9 mouse cellular contexts compared by ENCODE assay signal in the genomic region with DNA sequence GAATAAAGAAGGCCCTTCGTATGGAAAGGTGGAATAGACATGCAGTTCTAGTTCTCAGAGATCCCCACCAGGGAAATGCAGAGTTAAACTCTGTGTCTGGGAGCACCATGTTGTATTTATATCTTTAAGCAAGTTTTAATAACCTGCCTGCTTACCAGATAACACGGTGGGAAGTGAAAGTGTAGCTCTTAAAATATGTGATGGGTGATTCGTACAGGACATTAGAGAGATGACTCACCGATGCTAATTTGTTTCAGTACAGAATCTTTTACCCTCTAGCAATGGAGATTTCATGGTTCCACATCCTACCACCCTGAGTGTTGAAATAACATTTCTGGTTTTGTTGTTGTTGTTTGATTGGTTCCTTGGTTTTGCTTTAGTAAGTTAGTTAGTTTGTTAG. TPM values are rescaled to one million over a fixed set of nuclear protein-coding genes. Genes with fewer than 3 reads are reported as not detected.
A peak's percentile ranks its signal among the peaks of the same experiment; 100 is the strongest.
DNase-seq lines count a peak whose midpoint lies in the region; ATAC-seq and TF ChIP-seq lines count a peak whose summit lies in the region.
"Had no signal": no experiment of that assay in that cellular context is flagged by ENCODE, and none has a peak within 500 bp of the region (broad histone marks: within the 10 kb centered on the region; RNA-seq: fewer than 3 reads in every experiment).

No protein-coding gene starts in this region.

- intact Hi-C loops in heart, adult 2 months (cut with DNase I): loop anchor here (2.0 kb wide), 1 partner anchor 16 kb away; no protein-coding TSS in a partner anchor

- H3K36me3 ChIP-seq in heart, adult 2 months (ENCODE audit: control insufficient read depth, insufficient read depth, low read length): peaks cover 45% of the 10 kb centered on the region
- peaks cover 23% of the 10 kb centered on the region for H3K36me3 ChIP-seq in hindbrain, embryonic 14.5 days (replicated peaks; ENCODE audit: control insufficient read depth, insufficient read depth)
- H3K36me3 ChIP-seq in midbrain, embryonic 13.5 days: peaks cover 19% of the 10 kb centered on the region

- no peak for DNase-seq in heart, adult 2 months
- DNase-seq in heart, adult 18-20 months: no peak
- DNase-seq in NIH3T3 (ENCODE audit: low read depth): peak; percentile 31
- DNase-seq in hindbrain, embryonic 14.5 days (ENCODE audit: low spot score): no peak
- DNase-seq in layer of hippocampus, adult 9-11 months: no peak
- no peak for DNase-seq in thymus, postnatal 25 days
- DNase-seq in spleen, postnatal 36 days (ENCODE audit: low spot score in 2 of 2): no peak
- DNase-seq: adrenal gland, postnatal 14 days had no signal

- no peak for ATAC-seq in hindbrain, embryonic 14.5 days (ENCODE audit: low FRiP score)
- ATAC-seq in midbrain, embryonic 13.5 days: no peak

- no peak for TF ChIP-seq POLR2A in heart, adult 2 months (IDR thresholded peaks at IDR 0.05; ENCODE audit: insufficient read depth, low read depth, low read length)

- H3K4me2 ChIP-seq in hindbrain, embryonic 14.5 days (replicated peaks): peak overlapping the region; percentile 84
- H3K4me2 ChIP-seq in midbrain, embryonic 13.5 days (replicated peaks): peak overlapping the region; percentile 80

- H3K27ac ChIP-seq in heart, adult 2 months: peak overlapping the region; percentile 31; the same call in 1 of the 2 replicates
- H3K27ac ChIP-seq in hindbrain, embryonic 14.5 days: peak overlapping the region; percentile 56
- H3K27ac ChIP-seq in midbrain, embryonic 13.5 days: no peak overlapping the region

- H3K4me3 ChIP-seq in heart, adult 2 months: peak overlapping the region; percentile 84; the same call in 1 of the 2 replicates
- H3K4me3 ChIP-seq in hindbrain, embryonic 14.5 days (replicated peaks; ENCODE audit: low read length): peak overlapping the region; percentile 81
- H3K4me3 ChIP-seq in midbrain, embryonic 13.5 days (replicated peaks): peak overlapping the region; percentile 99

- TF ChIP-seq CTCF in heart, adult 2 months (IDR thresholded peaks at IDR 0.05): no peak

- WGBS in heart, adult 2 months: 13% methylated on average over 4 of the region's 4 CpGs
- WGBS in hindbrain, embryonic 14.5 days: 12% methylated on average over 4 of the region's 4 CpGs
- 18% methylated on average over 4 of the region's 4 CpGs for WGBS in midbrain, embryonic 13.5 days

- peaks cover 5% of the 10 kb centered on the region for H3K79me2 ChIP-seq in heart, adult 2 months (replicated peaks; ENCODE audit: control insufficient read depth, insufficient read depth, low read length)

- no peaks in the 10 kb centered on the region for H3K9me3 ChIP-seq in hindbrain, embryonic 14.5 days (ENCODE audit: control insufficient read depth, low read length)
- no peaks in the 10 kb centered on the region for H3K9me3 ChIP-seq in midbrain, embryonic 13.5 days

- H3K9ac ChIP-seq in heart, adult 2 months (ENCODE audit: low read depth, low read length): no peak overlapping the region
- peak overlapping the region; percentile 96 for H3K9ac ChIP-seq in hindbrain, embryonic 14.5 days
- peak overlapping the region; percentile 98 for H3K9ac ChIP-seq in midbrain, embryonic 13.5 days (replicated peaks)

- H3K27me3 ChIP-seq in heart, adult 2 months (ENCODE audit: control insufficient read depth, insufficient read depth, low read length): no peaks in the 10 kb centered on the region
- H3K27me3 ChIP-seq in hindbrain, embryonic 14.5 days (ENCODE audit: control insufficient read depth, insufficient read depth, low read length): no peaks in the 10 kb centered on the region
- H3K27me3 ChIP-seq in midbrain, embryonic 13.5 days: no peaks in the 10 kb centered on the region

- H3K4me1 ChIP-seq in heart, adult 2 months (ENCODE audit: control insufficient read depth, insufficient read depth, low read length): peaks cover 14% of the 10 kb centered on the region
- H3K4me1 ChIP-seq in hindbrain, embryonic 14.5 days (replicated peaks; ENCODE audit: control insufficient read depth, insufficient read depth, low read length): peaks cover 47% of the 10 kb centered on the region
- H3K4me1 ChIP-seq in midbrain, embryonic 13.5 days (replicated peaks): peaks cover 70% of the 10 kb centered on the region

- TF ChIP-seq EP300 in heart, adult 2 months (IDR thresholded peaks at IDR 0.05; ENCODE audit: insufficient read depth, low read depth, low read length): no peak

RNA-seq across cellular contexts. Expression of a gene that starts 2.3 kb away (rescaled TPM):
- total RNA-seq in heart, adult 2 months (2021): 10 to 100 TPM; 37.9 to 49.8 TPM
- 22.6 and 34.5 TPM in 2 replicates for polyA plus RNA-seq in heart, adult 2 months (2012; rRNA removed)
- 10 to 100 TPM; 35.0 to 38.4 TPM for total RNA-seq in heart, adult 18-20 months (2021)
- 48.3 and 50.2 TPM in 2 replicates for polyA plus RNA-seq in hindbrain, embryonic 14.5 days (2014; fragmentation: Nextera tagmentation; extraction: Ambion mirVana)
- polyA plus RNA-seq in midbrain, embryonic 13.5 days (2015; fragmentation: Nextera tagmentation; extraction: Ambion mirVana): 67.2 and 70.1 TPM in 2 replicates

RNA-seq across cellular contexts. Expression of a gene that starts 23.2 kb away (rescaled TPM):
- 10 to 100 TPM; 99.5 to 99.7 TPM for total RNA-seq in heart, adult 2 months (2021)
- polyA plus RNA-seq in heart, adult 2 months (2012; rRNA removed): 39.3 and 86.5 TPM in 2 replicates
- 100 to 1,000 TPM in 1 of 2 experiments, 10 to 100 TPM in 1; 88.5 to 102 TPM for total RNA-seq in heart, adult 18-20 months (2021)
- 252 and 290 TPM in 2 replicates for polyA plus RNA-seq in hindbrain, embryonic 14.5 days (2014; fragmentation: Nextera tagmentation; extraction: Ambion mirVana)
- 313 and 341 TPM in 2 replicates for polyA plus RNA-seq in midbrain, embryonic 13.5 days (2015; fragmentation: Nextera tagmentation; extraction: Ambion mirVana)

RNA-seq across cellular contexts. Expression of a gene that starts 27.5 kb away (rescaled TPM):
- total RNA-seq in heart, adult 2 months (2021): 10 to 100 TPM; 49.8 to 55.0 TPM
- polyA plus RNA-seq in heart, adult 2 months (2012; rRNA removed): 36.2 and 38.7 TPM in 2 replicates
- total RNA-seq in heart, adult 18-20 months (2021): 10 to 100 TPM; 40.0 to 43.8 TPM
- 32.4 and 37.8 TPM in 2 replicates for polyA plus RNA-seq in hindbrain, embryonic 14.5 days (2014; fragmentation: Nextera tagmentation; extraction: Ambion mirVana)
- polyA plus RNA-seq in midbrain, embryonic 13.5 days (2015; fragmentation: Nextera tagmentation; extraction: Ambion mirVana): 40.6 and 46.1 TPM in 2 replicates
